Mouse (Mus musculus) myocyte (in vitro differentiated cells): ENCODE results near the gene Cwh43.

Experiments
- MAX ChIP-seq: IDR thresholded peaks from one replicate; pipeline ENCODE4 v1.6.1; 2011; ENCODE audit warnings: low read depth, mild to moderate bottlenecking, control low read depth
- POLR2A ChIP-seq: IDR thresholded peaks from one replicate; pipeline ENCODE4 v1.6.1; 2011; ENCODE audit warnings: low read depth, mild to moderate bottlenecking, control low read depth, moderate library complexity; ENCODE audit not compliant: insufficient read length
- POLR2AphosphoS2 ChIP-seq: IDR thresholded peaks from one replicate; pipeline ENCODE4 v1.6.1; 2011; ENCODE audit warnings: low read depth, control low read depth; ENCODE audit not compliant: insufficient read length

GRCm38 (mm10) chr5:73364107-73364864, 41.6 kb upstream of the Cwh43 start:
- TF ChIP-seq POLR2A (no peak), MAX (no peak), POLR2AphosphoS2 (no peak)
